Mouse (Mus musculus) heart, postnatal 0 days (tissue): ENCODE results near the gene 1500015O10Rik. TPM values are rescaled to one million over a fixed set of nuclear protein-coding genes. Genes with fewer than 3 reads are reported as not detected.

Experiments
- ATAC-seq: fragments of 200-750 bp; cut with Nextera tagmentation; 2 replicates; pipeline ENCODE4 v1.8.0; 2017; ENCODE audit warnings: low read depth, moderate number of reproducible peaks, moderate library complexity; ENCODE audit not compliant: insufficient read depth
- DNase-seq: peaks from one replicate; pipeline ENCODE4 v3.0.0-alpha.2; 2016; ENCODE audit warnings: low spot score
- H3K27ac ChIP-seq: fragments of 300-500 bp; sonication (generic); 2 replicates; pipeline ENCODE4 v1.5.1; 2014; ENCODE audit warnings: low read depth, mild to moderate bottlenecking
- H3K27me3 ChIP-seq: fragments of 300-500 bp; sonication (generic); 2 replicates; pipeline ENCODE4 v1.6.1; 2014; ENCODE audit warnings: low read length, mixed read lengths; ENCODE audit not compliant: control insufficient read depth, insufficient read depth
- H3K36me3 ChIP-seq: fragments of 300-500 bp; sonication (generic); replicated peaks from 2 replicates; pipeline ENCODE4 v1.6.1; 2014; ENCODE audit warnings: low read length, mixed read lengths; ENCODE audit not compliant: control insufficient read depth, insufficient read depth
- H3K4me1 ChIP-seq: fragments of 300-500 bp; sonication (generic); 2 replicates; pipeline ENCODE4 v1.6.1; 2014; ENCODE audit warnings: antibody characterized with exemption; ENCODE audit not compliant: control insufficient read depth, insufficient read depth
- H3K4me2 ChIP-seq: fragments of 300-500 bp; sonication (generic); 2 replicates; pipeline ENCODE4 v1.6.1; 2014; ENCODE audit warnings: low read depth, mild to moderate bottlenecking, low read length, moderate library complexity
- H3K4me3 ChIP-seq: fragments of 300-500 bp; sonication (generic); 2 replicates; pipeline ENCODE4 v1.5.1; 2014; ENCODE audit warnings: low read depth, low read length
- H3K9ac ChIP-seq: fragments of 300-500 bp; sonication (generic); replicated peaks from 2 replicates; pipeline ENCODE4 v1.6.1; 2014; ENCODE audit warnings: low read depth, low read length, mixed read lengths
- H3K9me3 ChIP-seq: fragments of 300-500 bp; sonication (generic); replicated peaks from 2 replicates; pipeline ENCODE4 v1.6.1; 2016; ENCODE audit warnings: low read length; ENCODE audit not compliant: control insufficient read depth
- CTCF ChIP-seq: IDR thresholded peaks from 2 replicates; pipeline ENCODE4 v1.5.1; 2016; ENCODE audit warnings: antibody characterized with exemption, control low read depth, low read depth
- EP300 ChIP-seq: IDR thresholded peaks from 2 replicates; pipeline ENCODE4 v1.6.1; 2016; ENCODE audit warnings: antibody characterized with exemption, low read depth
- WGBS: fragments of 180-500 bp; shearing (Covaris S2); extraction: QIAGEN DNeasy Blood & Tissue Kit; methylation state at CpG from one replicate; pipeline ENCODE4 v1.1.7; 2014; 5-methylcytosine and 5-hydroxymethylcytosine counted together
- polyA plus RNA-seq: library from polyadenylated mRNA; unstranded; fragments of >200 nt; fragmentation: Nextera tagmentation; extraction: Ambion mirVana; gene quantifications from 2 replicates; pipeline ENCODE4 v1.2.1, GENCODE M21; 2015
- total RNA-seq: library from RNA; depleted of rRNA; stranded (reverse); fragments of >200 nt; gene quantifications from 2 replicates; pipeline ENCODE4 v1.2.3, GENCODE M21; 2014; ENCODE audit warnings: low replicate concordance; rRNA removed

Gene 1500015O10Rik
- total RNA-seq (6.4 and 15.2 TPM in 2 replicates), polyA plus RNA-seq (14.3 and 15.3 TPM in 2 replicates)

- Histone ChIP-seq H3K36me3 (no peaks in the 10 kb centered on the region), H3K4me2 (peak within 1 kb of the TSS; percentile 43; the same call in 1 of the 2 replicates), H3K4me1 (peaks cover 7% of the 10 kb centered on the region; the same call in 1 of the 2 replicates), H3K9me3 (no peaks in the 10 kb centered on the region), H3K4me3 (no peak within 1 kb of the TSS), H3K27ac (no peak within 1 kb of the TSS), H3K27me3 (no peaks in the 10 kb centered on the region), H3K9ac (no peak within 1 kb of the TSS)
- WGBS: 27% methylated on average over 16 of the region's 16 CpGs
- DNase-seq (peak; percentile 42), ATAC-seq (peak; percentile 63; the same call in 1 of the 2 replicates)
- TF ChIP-seq EP300 (no peak), CTCF (no peak)
These were observed at the start of gene 1500015O10Rik for GRCm38 (mm10) chr1:43730491-43730924. Gene 1500015O10Rik (plus strand): TSS chr1:43730602.

GRCm38 (mm10) chr1:43689983-43690382 lies 40.4 kb upstream of the 1500015O10Rik start:
- no peak overlapping the region for H3K9ac ChIP-seq
- H3K27me3 ChIP-seq: no peaks in the 10 kb centered on the region
- no peak overlapping the region for H3K27ac ChIP-seq
- H3K36me3 ChIP-seq: no peaks in the 10 kb centered on the region
- H3K4me1 ChIP-seq: peaks cover 4% of the 10 kb centered on the region
- TF ChIP-seq EP300: no peak
- TF ChIP-seq CTCF: no peak
- WGBS: 95% methylated on average over 13 of the region's 13 CpGs
- ATAC-seq (no peak), DNase-seq (no peak)
- 0 out of 2 replicates have a peak, but pooled peaks cover 5% of the 10 kb centered on the region for H3K9me3 ChIP-seq
- H3K4me3 ChIP-seq: no peak overlapping the region
- H3K4me2 ChIP-seq: no peak overlapping the region

GRCm38 (mm10) chr1:43690507-43690906 lies 39.9 kb upstream of the 1500015O10Rik start:
- Histone ChIP-seq H3K27me3 (no peaks in the 10 kb centered on the region), H3K9me3 (0 out of 2 replicates have a peak, but pooled peaks cover 5% of the 10 kb centered on the region), H3K4me3 (no peak overlapping the region), H3K27ac (no peak overlapping the region), H3K9ac (no peak overlapping the region), H3K4me1 (peaks cover 7% of the 10 kb centered on the region), H3K36me3 (no peaks in the 10 kb centered on the region), H3K4me2 (no peak overlapping the region)
- no peak for TF ChIP-seq EP300
- TF ChIP-seq CTCF: no peak
- 91% methylated on average over 15 of the region's 15 CpGs for WGBS
- ATAC-seq (no peak), DNase-seq (no peak)

DNA sequence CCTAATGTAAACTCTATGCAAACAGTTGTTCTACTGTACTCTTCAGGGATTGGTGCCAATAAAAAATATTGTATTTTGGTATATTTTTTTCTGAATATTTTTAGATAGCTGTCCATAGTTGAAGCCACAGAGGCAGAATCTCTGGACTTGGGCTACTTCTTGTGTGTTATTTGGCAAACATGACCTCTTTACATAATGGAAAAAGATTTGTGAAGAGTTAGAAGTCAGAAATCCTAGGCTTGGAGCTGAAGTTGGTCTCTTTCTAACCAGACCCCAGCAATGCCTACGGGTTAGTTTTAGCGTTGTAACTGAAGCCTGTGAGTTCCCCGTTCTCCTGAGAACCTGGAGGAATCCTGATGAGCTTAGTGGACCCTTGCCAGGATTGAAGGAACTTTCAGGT lies 36.3 kb upstream of the 1500015O10Rik start:
- Histone ChIP-seq H3K9ac (no peak overlapping the region), H3K4me1 (peaks cover 10% of the 10 kb centered on the region), H3K4me3 (no peak overlapping the region), H3K27ac (peak overlapping the region; percentile 75), H3K9me3 (no peaks in the 10 kb centered on the region), H3K4me2 (no peak overlapping the region), H3K27me3 (no peaks in the 10 kb centered on the region), H3K36me3 (no peaks in the 10 kb centered on the region)
- TF ChIP-seq CTCF (no peak), EP300 (no peak)
- DNase-seq (no peak), ATAC-seq (no peak)
- WGBS: 60% methylated on average over 3 of the region's 3 CpGs

- ATAC-seq (peak; percentile 65), DNase-seq (peak; percentile 82)
- TF ChIP-seq EP300: no peak
- TF ChIP-seq CTCF: no peak
- H3K27me3 ChIP-seq: no peaks in the 10 kb centered on the region
- H3K9me3 ChIP-seq: no peaks in the 10 kb centered on the region
- 18% methylated on average over 6 of the region's 6 CpGs for WGBS
- peak overlapping the region; percentile 13; the same call in 1 of the 2 replicates for H3K4me2 ChIP-seq
- H3K27ac ChIP-seq: peak overlapping the region; percentile 75
- peaks cover 10% of the 10 kb centered on the region for H3K4me1 ChIP-seq
- no peaks in the 10 kb centered on the region for H3K36me3 ChIP-seq
- H3K4me3 ChIP-seq: no peak overlapping the region
- H3K9ac ChIP-seq: 0 out of 2 replicates have a peak overlapping the region, but pooled peaks have one; percentile 1
These were observed 35.4 kb upstream of the 1500015O10Rik start for GRCm38 (mm10) chr1:43694851-43695545.

DNA sequence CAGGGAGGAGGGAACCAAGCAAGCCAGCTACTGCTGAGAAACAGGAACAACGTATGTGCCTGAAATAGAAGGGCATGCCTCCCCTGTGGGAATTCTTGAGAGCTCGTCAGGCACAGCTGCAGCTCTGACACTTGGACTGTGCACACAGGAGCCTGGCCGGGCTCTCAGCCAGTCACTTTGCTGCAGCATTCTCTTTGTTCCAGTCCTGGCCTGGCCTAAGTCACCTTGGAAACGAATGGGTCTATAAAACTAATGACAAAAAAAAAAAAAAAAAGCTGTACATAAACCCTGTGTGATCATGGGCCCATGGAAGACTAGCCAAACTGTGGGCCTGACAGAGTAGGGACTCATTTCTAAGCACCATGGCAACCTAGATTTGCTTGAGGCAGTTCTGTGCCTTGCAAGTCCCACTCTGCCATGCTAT lies 31.8 kb upstream of the 1500015O10Rik start:
- H3K27ac ChIP-seq: peak overlapping the region; percentile 74
- peaks cover 10% of the 10 kb centered on the region; the same call in 1 of the 2 replicates for H3K4me1 ChIP-seq
- H3K4me2 ChIP-seq: peak overlapping the region; percentile 24
- TF ChIP-seq CTCF (no peak), EP300 (peak; percentile 86; the same call in 1 of the 2 replicates)
- ATAC-seq (peak; percentile 92), DNase-seq (peak; percentile 89)
- H3K9me3 ChIP-seq: no peaks in the 10 kb centered on the region
- H3K4me3 ChIP-seq: no peak overlapping the region
- no peaks in the 10 kb centered on the region for H3K36me3 ChIP-seq
- 2% methylated on average over 4 of the region's 4 CpGs for WGBS
- no peak overlapping the region for H3K9ac ChIP-seq
- no peaks in the 10 kb centered on the region for H3K27me3 ChIP-seq
